Mouse (Mus musculus): ENCODE results near the gene Fxyd1. TPM values are rescaled to one million over a fixed set of nuclear protein-coding genes. Genes with fewer than 3 reads are reported as not detected.

Fxyd1 gene
- polyA plus RNA-seq, 1 experiment from 2014 or later: 71.8 TPM

DNA sequence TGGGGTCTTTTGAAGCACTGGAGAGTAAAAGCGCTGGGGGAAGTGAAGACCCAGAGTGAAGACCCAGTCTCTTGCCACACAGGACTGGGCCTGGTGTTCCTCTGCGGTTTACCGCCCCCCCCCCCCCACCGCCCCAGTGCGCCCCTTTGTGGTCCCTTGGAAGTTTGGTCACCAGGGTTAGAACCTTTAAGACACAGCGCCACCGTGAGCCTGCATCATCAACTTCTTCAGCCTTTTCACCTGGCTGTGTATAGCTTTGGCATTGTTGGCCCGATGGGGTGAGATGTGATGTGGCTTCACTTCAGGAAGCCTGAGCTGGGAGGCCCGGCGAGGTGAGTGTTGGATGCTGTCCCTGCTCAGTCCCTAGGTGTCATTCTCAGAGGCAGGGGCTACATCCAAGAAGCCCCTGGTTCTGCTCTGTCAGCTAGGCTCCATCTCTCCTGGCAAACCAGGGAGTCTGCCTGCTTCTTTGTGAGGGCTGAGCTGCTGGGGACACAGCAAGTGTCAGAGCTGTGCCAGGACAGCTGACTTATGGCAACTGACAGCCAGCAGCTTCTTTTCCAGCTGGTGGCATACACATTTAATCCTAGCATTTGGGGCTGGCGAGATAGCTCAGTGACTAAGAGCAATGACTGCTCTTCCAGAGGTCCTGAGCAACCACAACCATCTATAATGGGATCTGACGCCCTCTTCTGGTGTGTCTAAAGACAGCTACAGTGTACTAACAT, 37.9 kb upstream of the Fxyd1 start:
- H3K9ac ChIP-seq (ENCODE audit: low read length): no peak overlapping the region
- H3K27ac ChIP-seq (ENCODE audit: low read depth): no peak overlapping the region
- no peak overlapping the region for H3K4me3 ChIP-seq (ENCODE audit: low read depth, low read length)
- H3K27me3 ChIP-seq (replicated peaks; ENCODE audit: control insufficient read depth, insufficient read depth, low read length): no peaks in the 10 kb centered on the region
- no peak overlapping the region for H3K4me2 ChIP-seq (ENCODE audit: low read length)
- DNase-seq (ENCODE audit: low spot score): no peak
- H3K9me3 ChIP-seq (ENCODE audit: control insufficient read depth, low read length): no peaks in the 10 kb centered on the region
- ATAC-seq (replicated peaks; ENCODE audit: low FRiP score, low TSS enrichment, low read depth): no peak
- H3K36me3 ChIP-seq (ENCODE audit: control insufficient read depth, insufficient read depth, low read length): no peaks in the 10 kb centered on the region
- 29% methylated on average over 11 of the region's 12 CpGs for WGBS
- H3K4me1 ChIP-seq (replicated peaks; ENCODE audit: control insufficient read depth, insufficient read depth, low read length): no peaks in the 10 kb centered on the region

DNA sequence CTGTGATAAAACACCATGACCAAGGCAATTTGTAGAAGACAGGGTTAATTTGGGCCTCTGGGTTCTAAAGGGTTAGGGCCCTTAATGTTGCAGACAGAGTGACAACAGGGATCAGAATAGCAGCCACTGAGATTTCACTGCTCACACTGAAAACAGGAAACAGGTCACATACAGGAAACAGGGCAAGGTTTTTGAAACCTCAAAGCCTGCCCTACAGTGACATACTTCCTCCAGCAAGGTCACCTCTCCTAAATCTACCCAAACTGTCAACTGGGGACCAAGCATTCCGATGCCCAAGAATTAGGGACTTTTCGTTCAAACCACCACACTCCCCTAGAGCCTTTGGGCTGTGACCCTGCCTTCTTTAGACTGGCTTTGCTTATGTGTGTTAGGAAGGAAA, 32.7 kb upstream of the Fxyd1 start:
- DNase-seq (ENCODE audit: low spot score): no peak
- 75% methylated on average over 2 of the region's 2 CpGs for WGBS
- H3K27ac ChIP-seq (ENCODE audit: low read depth): no peak overlapping the region

DNA sequence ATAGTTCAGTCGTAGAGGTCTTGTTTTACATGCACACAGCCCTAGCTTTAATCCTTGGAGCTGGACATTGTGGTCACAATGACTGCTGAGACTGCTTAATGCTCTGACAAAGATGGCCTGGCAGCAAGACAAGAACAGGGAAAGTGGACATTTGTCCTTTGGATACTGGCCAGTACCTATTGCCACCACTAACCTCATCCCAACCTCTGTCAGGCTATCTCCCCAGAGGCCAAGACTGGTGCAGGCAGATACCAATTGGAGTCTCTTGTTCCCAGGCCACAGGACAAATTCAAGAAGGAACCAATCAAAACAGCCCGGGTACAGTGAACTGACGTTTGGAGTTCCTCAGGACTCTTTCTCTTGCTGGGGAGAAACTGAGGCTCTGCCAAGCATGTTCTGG, 31.2 kb upstream of the Fxyd1 start:
- H3K36me3 ChIP-seq (ENCODE audit: control insufficient read depth, insufficient read depth, low read length): no peaks in the 10 kb centered on the region
- no peaks in the 10 kb centered on the region for H3K27me3 ChIP-seq (replicated peaks; ENCODE audit: control insufficient read depth, insufficient read depth, low read length)
- no peak overlapping the region for H3K27ac ChIP-seq (ENCODE audit: low read depth)
- ATAC-seq (replicated peaks; ENCODE audit: low FRiP score, low TSS enrichment, low read depth) (no peak), DNase-seq (ENCODE audit: low spot score) (no peak)
- H3K9me3 ChIP-seq (ENCODE audit: control insufficient read depth, low read length): no peaks in the 10 kb centered on the region
- H3K9ac ChIP-seq (ENCODE audit: low read length): no peak overlapping the region
- H3K4me2 ChIP-seq (ENCODE audit: low read length): no peak overlapping the region
- no peak overlapping the region for H3K4me3 ChIP-seq (ENCODE audit: low read depth, low read length)
- H3K4me1 ChIP-seq (replicated peaks; ENCODE audit: control insufficient read depth, insufficient read depth, low read length): peaks cover 10% of the 10 kb centered on the region; the same call in 1 of the 2 replicates
- 78% methylated on average over 3 of the region's 3 CpGs for WGBS

More for the DNA sequence above, 32.7 kb upstream of the Fxyd1 start:
- H3K4me2 ChIP-seq (ENCODE audit: low read length): no peak overlapping the region
- no peaks in the 10 kb centered on the region for H3K27me3 ChIP-seq (replicated peaks; ENCODE audit: control insufficient read depth, insufficient read depth, low read length)
- no peaks in the 10 kb centered on the region for H3K36me3 ChIP-seq (ENCODE audit: control insufficient read depth, insufficient read depth, low read length)
- ATAC-seq (replicated peaks; ENCODE audit: low FRiP score, low TSS enrichment, low read depth): no peak
- 0 out of 2 replicates have a peak, but pooled peaks cover 4% of the 10 kb centered on the region for H3K4me1 ChIP-seq (replicated peaks; ENCODE audit: control insufficient read depth, insufficient read depth, low read length)
- H3K9ac ChIP-seq (ENCODE audit: low read length): no peak overlapping the region
- H3K9me3 ChIP-seq (ENCODE audit: control insufficient read depth, low read length): no peaks in the 10 kb centered on the region
- no peak overlapping the region for H3K4me3 ChIP-seq (ENCODE audit: low read depth, low read length)

GRCm38 (mm10) chr7:31087262-31087661, 30.3 kb upstream of the Fxyd1 start:
- H3K27me3 ChIP-seq (replicated peaks; ENCODE audit: control insufficient read depth, insufficient read depth, low read length): no peaks in the 10 kb centered on the region
- WGBS: 53% methylated on average over 2 of the region's 2 CpGs

DNA sequence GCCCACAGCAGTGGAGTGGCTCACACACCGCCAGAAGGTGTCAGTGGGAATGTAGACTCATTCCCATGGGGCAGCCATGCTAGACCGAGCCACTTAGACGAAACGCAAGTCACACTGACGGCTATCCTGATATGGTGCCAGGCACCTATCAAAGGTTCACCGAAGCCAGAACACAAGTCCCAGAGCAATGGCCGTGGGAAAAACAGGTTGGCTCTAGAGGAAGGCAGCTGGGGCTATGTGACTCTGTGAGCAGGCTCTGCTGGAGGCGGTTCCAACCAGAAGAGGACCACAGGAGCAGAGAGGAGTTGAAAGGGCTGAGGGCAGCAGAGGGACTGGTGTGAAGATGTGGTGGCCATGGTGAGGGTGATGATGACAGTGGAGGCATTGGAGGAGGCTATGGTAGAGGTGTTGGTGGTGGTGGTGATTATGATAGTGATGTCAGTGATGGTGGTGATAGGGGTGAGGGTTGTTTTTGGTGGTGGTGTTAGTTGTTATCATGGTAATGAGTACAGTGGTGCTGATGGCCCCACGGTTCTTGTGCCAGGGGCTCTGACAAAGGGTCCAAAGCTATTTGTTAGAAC, 29.3 kb upstream of the Fxyd1 start:
- no peak for ATAC-seq (replicated peaks; ENCODE audit: low FRiP score, low TSS enrichment, low read depth)
- no peaks in the 10 kb centered on the region for H3K27me3 ChIP-seq (replicated peaks; ENCODE audit: control insufficient read depth, insufficient read depth, low read length)
- H3K36me3 ChIP-seq (ENCODE audit: control insufficient read depth, insufficient read depth, low read length): no peaks in the 10 kb centered on the region
- H3K4me2 ChIP-seq (ENCODE audit: low read length): no peak overlapping the region
- no peak overlapping the region for H3K27ac ChIP-seq (ENCODE audit: low read depth)
- no peak overlapping the region for H3K9ac ChIP-seq (ENCODE audit: low read length)
- no peak for DNase-seq (ENCODE audit: low spot score)
- H3K4me1 ChIP-seq (replicated peaks; ENCODE audit: control insufficient read depth, insufficient read depth, low read length): peaks cover 10% of the 10 kb centered on the region; the same call in 1 of the 2 replicates
- no peaks in the 10 kb centered on the region for H3K9me3 ChIP-seq (ENCODE audit: control insufficient read depth, low read length)
- 89% methylated on average over 9 of the region's 9 CpGs for WGBS
- no peak overlapping the region for H3K4me3 ChIP-seq (ENCODE audit: low read depth, low read length)

More at GRCm38 (mm10) chr7:31087262-31087661, 30.3 kb upstream of the Fxyd1 start:
- Histone ChIP-seq H3K36me3 (ENCODE audit: control insufficient read depth, insufficient read depth, low read length) (no peaks in the 10 kb centered on the region), H3K4me2 (ENCODE audit: low read length) (no peak overlapping the region), H3K27ac (ENCODE audit: low read depth) (no peak overlapping the region), H3K9me3 (ENCODE audit: control insufficient read depth, low read length) (no peaks in the 10 kb centered on the region), H3K9ac (ENCODE audit: low read length) (no peak overlapping the region), H3K4me1 (replicated peaks; ENCODE audit: control insufficient read depth, insufficient read depth, low read length) (peaks cover 10% of the 10 kb centered on the region; the same call in 1 of the 2 replicates), H3K4me3 (ENCODE audit: low read depth, low read length) (no peak overlapping the region)
- DNase-seq (ENCODE audit: low spot score): no peak
- no peak for ATAC-seq (replicated peaks; ENCODE audit: low FRiP score, low TSS enrichment, low read depth)

DNA sequence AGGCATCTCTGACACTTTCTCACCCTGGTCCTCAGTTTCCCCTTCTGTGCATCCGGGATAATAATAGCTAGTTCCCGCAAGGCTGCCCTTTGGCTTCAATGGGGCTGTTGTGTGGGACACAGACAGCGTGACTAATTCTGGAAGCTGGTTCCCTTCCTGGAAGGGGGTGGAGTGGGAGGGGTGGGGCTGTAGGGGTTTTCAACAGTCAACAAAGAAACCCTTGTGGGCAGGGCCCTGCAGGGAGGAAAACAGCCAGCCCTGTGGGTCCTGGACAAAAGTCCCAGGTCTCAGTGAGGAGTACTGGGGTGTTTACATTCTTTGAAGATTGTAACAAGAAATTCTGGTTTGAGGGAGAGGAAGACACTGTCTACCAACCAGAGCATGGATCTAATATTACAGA, 28.2 kb upstream of the Fxyd1 start:
- H3K4me1 ChIP-seq (replicated peaks; ENCODE audit: control insufficient read depth, insufficient read depth, low read length): peaks cover 10% of the 10 kb centered on the region; the same call in 1 of the 2 replicates
- no peak overlapping the region for H3K9ac ChIP-seq (ENCODE audit: low read length)
- H3K27me3 ChIP-seq (replicated peaks; ENCODE audit: control insufficient read depth, insufficient read depth, low read length): no peaks in the 10 kb centered on the region
- H3K27ac ChIP-seq (ENCODE audit: low read depth): peak overlapping the region; percentile 29; the same call in 1 of the 2 replicates
- ATAC-seq (replicated peaks; ENCODE audit: low FRiP score, low TSS enrichment, low read depth) (peak; percentile 37; the same call in 1 of the 2 replicates), DNase-seq (ENCODE audit: low spot score) (no peak)
- no peak overlapping the region for H3K4me3 ChIP-seq (ENCODE audit: low read depth, low read length)
- H3K36me3 ChIP-seq (ENCODE audit: control insufficient read depth, insufficient read depth, low read length): no peaks in the 10 kb centered on the region
- no peaks in the 10 kb centered on the region for H3K9me3 ChIP-seq (ENCODE audit: control insufficient read depth, low read length)
- no peak overlapping the region for H3K4me2 ChIP-seq (ENCODE audit: low read length)
- 50% methylated on average over 3 of the region's 3 CpGs for WGBS

GRCm38 (mm10) chr7:31084140-31084539, 27.1 kb upstream of the Fxyd1 start:
- H3K27me3 ChIP-seq (replicated peaks; ENCODE audit: control insufficient read depth, insufficient read depth, low read length): no peaks in the 10 kb centered on the region
- H3K36me3 ChIP-seq (ENCODE audit: control insufficient read depth, insufficient read depth, low read length): no peaks in the 10 kb centered on the region
- peak overlapping the region; percentile 69 for H3K27ac ChIP-seq (ENCODE audit: low read depth)
- H3K4me1 ChIP-seq (replicated peaks; ENCODE audit: control insufficient read depth, insufficient read depth, low read length): peaks cover 10% of the 10 kb centered on the region; the same call in 1 of the 2 replicates
- H3K4me3 ChIP-seq (ENCODE audit: low read depth, low read length): no peak overlapping the region
- 38% methylated on average over 9 of the region's 9 CpGs for WGBS
- no peaks in the 10 kb centered on the region for H3K9me3 ChIP-seq (ENCODE audit: control insufficient read depth, low read length)
- no peak overlapping the region for H3K9ac ChIP-seq (ENCODE audit: low read length)
- ATAC-seq (replicated peaks; ENCODE audit: low FRiP score, low TSS enrichment, low read depth): no peak
- H3K4me2 ChIP-seq (ENCODE audit: low read length): no peak overlapping the region
- DNase-seq (ENCODE audit: low spot score): no peak

GRCm38 (mm10) chr7:31082831-31083588, 26.0 kb upstream of the Fxyd1 start:
- Histone ChIP-seq H3K27ac (ENCODE audit: low read depth) (no peak overlapping the region), H3K9ac (ENCODE audit: low read length) (no peak overlapping the region), H3K4me3 (ENCODE audit: low read depth, low read length) (no peak overlapping the region), H3K36me3 (ENCODE audit: control insufficient read depth, insufficient read depth, low read length) (no peaks in the 10 kb centered on the region), H3K9me3 (ENCODE audit: control insufficient read depth, low read length) (no peaks in the 10 kb centered on the region), H3K4me2 (ENCODE audit: low read length) (no peak overlapping the region), H3K27me3 (replicated peaks; ENCODE audit: control insufficient read depth, insufficient read depth, low read length) (no peaks in the 10 kb centered on the region), H3K4me1 (replicated peaks; ENCODE audit: control insufficient read depth, insufficient read depth, low read length) (peaks cover 10% of the 10 kb centered on the region; the same call in 1 of the 2 replicates)
- DNase-seq (ENCODE audit: low spot score) (no peak), ATAC-seq (replicated peaks; ENCODE audit: low FRiP score, low TSS enrichment, low read depth) (no peak)
- 63% methylated on average over 14 of the region's 14 CpGs for WGBS
